In the genomic region with DNA sequence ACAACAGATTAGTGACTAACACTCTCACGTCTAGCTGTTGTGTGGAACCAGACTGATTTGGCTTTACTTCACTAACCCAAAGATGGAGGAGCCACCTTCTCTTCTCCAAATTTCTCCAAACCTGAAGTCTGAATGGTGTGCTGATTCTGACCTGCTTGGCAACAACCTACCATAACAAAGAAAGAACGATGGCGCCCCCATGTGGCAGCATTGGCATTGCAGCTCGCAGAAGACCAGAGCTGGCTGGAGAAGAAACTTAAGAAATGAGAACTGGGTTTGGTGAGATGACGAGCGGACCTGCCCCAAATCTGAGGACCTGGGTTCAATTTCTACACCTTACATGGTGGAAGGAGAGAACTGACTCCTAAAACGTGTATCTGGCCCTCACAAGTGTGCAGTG, we compare ENCODE assay signal across 9 mouse cellular contexts. TPM values are rescaled to one million over a fixed set of nuclear protein-coding genes. Genes with fewer than 3 reads are reported as not detected.
DNase-seq lines count a peak whose midpoint lies in the region; ATAC-seq and TF ChIP-seq lines count a peak whose summit lies in the region.
"Had no signal": no experiment of that assay in that cellular context is flagged by ENCODE, and none has a peak within 500 bp of the region (broad histone marks: within the 10 kb centered on the region; RNA-seq: fewer than 3 reads in every experiment).

No protein-coding gene starts in this region.

- H3K4me2 ChIP-seq in kidney, embryonic 14.5 days (replicated peaks; ENCODE audit: low read depth, low read length) = no peak overlapping the region
- no peak overlapping the region for H3K4me2 ChIP-seq in kidney, postnatal 0 days (ENCODE audit: low read length)
- H3K4me2 ChIP-seq in liver, embryonic 11.5 days = no peak overlapping the region
- H3K4me2 ChIP-seq: heart, embryonic 15.5 days had no signal

- H3K4me3 ChIP-seq in kidney, adult 2 months (ENCODE audit: insufficient read depth, low read depth, low read length) = no peak overlapping the region
- no peak overlapping the region for H3K4me3 ChIP-seq in kidney, embryonic 14.5 days (ENCODE audit: low read length)
- H3K4me3 ChIP-seq in embryonic facial prominence, embryonic 10.5 days = no peak overlapping the region
- H3K4me3 ChIP-seq in kidney, postnatal 0 days (replicated peaks; ENCODE audit: low read depth, low read length) = no peak overlapping the region
- no peak overlapping the region for H3K4me3 ChIP-seq in liver, embryonic 11.5 days (ENCODE audit: low read depth, low read length)
- H3K4me3 ChIP-seq: heart, embryonic 15.5 days had no signal

- H3K27ac ChIP-seq in kidney, adult 2 months (ENCODE audit: insufficient read depth, low read depth, low read length) = no peak overlapping the region
- no peak overlapping the region for H3K27ac ChIP-seq in kidney, embryonic 14.5 days (ENCODE audit: low read depth, low read length)
- no peak overlapping the region for H3K27ac ChIP-seq in embryonic facial prominence, embryonic 10.5 days (replicated peaks)
- H3K27ac ChIP-seq in kidney, postnatal 0 days = no peak overlapping the region
- H3K27ac ChIP-seq in liver, embryonic 11.5 days (ENCODE audit: low read depth, low read length) = no peak overlapping the region
- H3K27ac ChIP-seq: heart, embryonic 15.5 days had no signal

- no peak for ATAC-seq in kidney, embryonic 14.5 days (ENCODE audit: low FRiP score, low TSS enrichment)
- no peak for ATAC-seq in kidney, postnatal 0 days (replicated peaks; ENCODE audit: low FRiP score, low read depth)
- no peak for ATAC-seq in liver, embryonic 11.5 days (replicated peaks; ENCODE audit: low FRiP score)

- TF ChIP-seq POLR2A in kidney, adult 2 months (IDR thresholded peaks at IDR 0.05; ENCODE audit: low read depth, low read length) = no peak

- H3K27me3 ChIP-seq in kidney, adult 2 months (replicated peaks; ENCODE audit: control insufficient read depth, insufficient read depth, low read length) = no peaks in the 10 kb centered on the region
- H3K27me3 ChIP-seq in kidney, embryonic 14.5 days (ENCODE audit: control insufficient read depth, insufficient read depth, low read length) = no peaks in the 10 kb centered on the region
- H3K27me3 ChIP-seq in embryonic facial prominence, embryonic 10.5 days (replicated peaks; ENCODE audit: low read depth, poor library complexity, severe bottlenecking) = no peaks in the 10 kb centered on the region
- H3K27me3 ChIP-seq in kidney, postnatal 0 days (ENCODE audit: insufficient read depth, low read length) = no peaks in the 10 kb centered on the region
- H3K27me3 ChIP-seq in liver, embryonic 11.5 days (replicated peaks; ENCODE audit: control insufficient read depth, insufficient read depth, low read length) = no peaks in the 10 kb centered on the region
- H3K27me3 ChIP-seq: heart, embryonic 15.5 days had no signal

- WGBS in kidney, adult 2 months = 37% methylated on average over 7 of the region's 7 CpGs
- WGBS in kidney, embryonic 14.5 days = 40% methylated on average over 7 of the region's 7 CpGs
- WGBS in embryonic facial prominence, embryonic 10.5 days = 44% methylated on average over 7 of the region's 7 CpGs
- WGBS in kidney, postnatal 0 days = 37% methylated on average over 7 of the region's 7 CpGs
- 39% methylated on average over 7 of the region's 7 CpGs for WGBS in liver, embryonic 11.5 days

- H3K4me1 ChIP-seq in kidney, adult 2 months (ENCODE audit: control insufficient read depth, insufficient read depth, low read length) = no peaks in the 10 kb centered on the region
- H3K4me1 ChIP-seq in kidney, embryonic 14.5 days (ENCODE audit: control insufficient read depth, insufficient read depth, low read length) = no peaks in the 10 kb centered on the region
- peaks cover 14% of the 10 kb centered on the region for H3K4me1 ChIP-seq in embryonic facial prominence, embryonic 10.5 days
- H3K4me1 ChIP-seq in kidney, postnatal 0 days (replicated peaks; ENCODE audit: insufficient read depth, low read length) = no peaks in the 10 kb centered on the region
- H3K4me1 ChIP-seq in liver, embryonic 11.5 days (replicated peaks; ENCODE audit: control insufficient read depth, insufficient read depth, low read length) = no peaks in the 10 kb centered on the region

- TF ChIP-seq CTCF in kidney, adult 2 months (conservative IDR thresholded peaks at IDR 0.05; ENCODE audit: insufficient read depth, insufficient read length, low read depth, low read length) = peak; percentile 69
- peak; percentile 85 for TF ChIP-seq CTCF in kidney, postnatal 0 days (IDR thresholded peaks at IDR 0.05; ENCODE audit: low read depth)

- DNase-seq in kidney, adult 2 months = peak; percentile 68
- peak; percentile 91 for DNase-seq in adrenal gland, postnatal 14 days
- DNase-seq in embryonic facial prominence, embryonic 10.5 days (ENCODE audit: low spot score) = peak; percentile 78
- DNase-seq in kidney, postnatal 0 days (ENCODE audit: low spot score) = peak; percentile 77
- DNase-seq in liver, embryonic 11.5 days (ENCODE audit: low spot score) = peak; percentile 71
- DNase-seq in right cerebral cortex, adult 2 months (ENCODE audit: low spot score in 2 of 2) = peak; percentile 92
- DNase-seq in urinary bladder, postnatal 10 days (ENCODE audit: low spot score) = peak; percentile 55

- no peaks in the 10 kb centered on the region for H3K36me3 ChIP-seq in kidney, adult 2 months (ENCODE audit: control insufficient read depth, insufficient read depth, low read length)
- peaks cover 3% of the 10 kb centered on the region; the same call in 1 of the 2 replicates for H3K36me3 ChIP-seq in kidney, embryonic 14.5 days (ENCODE audit: control insufficient read depth, insufficient read depth, low read length)
- H3K36me3 ChIP-seq in embryonic facial prominence, embryonic 10.5 days (replicated peaks) = peaks cover 29% of the 10 kb centered on the region
- H3K36me3 ChIP-seq in kidney, postnatal 0 days (ENCODE audit: insufficient read depth, low read length) = no peaks in the 10 kb centered on the region
- no peaks in the 10 kb centered on the region for H3K36me3 ChIP-seq in liver, embryonic 11.5 days (ENCODE audit: control insufficient read depth, insufficient read depth, low read length)
- H3K36me3 ChIP-seq: heart, embryonic 15.5 days had no signal

- H3K9me3 ChIP-seq in kidney, embryonic 14.5 days (ENCODE audit: control insufficient read depth, low read length) = no peaks in the 10 kb centered on the region
- no peaks in the 10 kb centered on the region for H3K9me3 ChIP-seq in embryonic facial prominence, embryonic 10.5 days
- H3K9me3 ChIP-seq in kidney, postnatal 0 days (replicated peaks; ENCODE audit: low read length) = no peaks in the 10 kb centered on the region
- no peaks in the 10 kb centered on the region for H3K9me3 ChIP-seq in liver, embryonic 11.5 days (ENCODE audit: control insufficient read depth, low read length)
- H3K9me3 ChIP-seq: heart, embryonic 15.5 days had no signal

- no peak overlapping the region for H3K9ac ChIP-seq in kidney, embryonic 14.5 days (ENCODE audit: low read depth, low read length)
- H3K9ac ChIP-seq in kidney, postnatal 0 days (ENCODE audit: low read depth, low read length) = no peak overlapping the region
- no peak overlapping the region for H3K9ac ChIP-seq in liver, embryonic 11.5 days (ENCODE audit: low read depth, low read length)
- H3K9ac ChIP-seq: heart, embryonic 15.5 days had no signal

RNA-seq across cellular contexts. Expression of gene Hspa4, which starts 45.3 kb away (rescaled TPM):
- 21.1 and 24.8 TPM in 2 replicates for polyA plus RNA-seq in kidney, adult 2 months (2012; rRNA removed)
- 78.2 and 110 TPM in 2 replicates for polyA plus RNA-seq in kidney, embryonic 14.5 days (2014; fragmentation: Nextera tagmentation; extraction: Ambion mirVana)
- 174 and 183 TPM in 2 replicates for total RNA-seq in adrenal gland, postnatal 14 days (2021)
- 130 and 136 TPM in 2 replicates for polyA plus RNA-seq in embryonic facial prominence, embryonic 10.5 days (2016; fragmentation: Nextera tagmentation; extraction: Ambion mirVana)
- 79.8 and 84.5 TPM in 2 replicates for polyA plus RNA-seq in kidney, postnatal 0 days (2015; fragmentation: Nextera tagmentation; extraction: Ambion mirVana)
- polyA plus RNA-seq in liver, embryonic 11.5 days (2014; fragmentation: Nextera tagmentation; extraction: Ambion mirVana) = 154 and 166 TPM in 2 replicates
